Mouse (Mus musculus) left cerebral cortex, adult 18-20 months (tissue): Measurements from ENCODE around the gene Tmem255a. TPM values are rescaled to one million over a fixed set of nuclear protein-coding genes. Genes with fewer than 3 reads are reported as not detected.

Experiments
- DNase-seq, 2 experiments: peaks; one replicate each; pipeline ENCODE4 v3.0.0; 2021 to 2022; ENCODE audit warnings: low spot score in 2 of 2, mixed read lengths in 1 of 2
- microRNA-seq, 2 experiments: library from miRNA; unstranded; fragments of <30 nt; microRNA quantifications; one replicate each; pipeline ENCODE4 v1.2.0; 2021
- total RNA-seq, 2 experiments: library from RNA; stranded (reverse); gene quantifications; 2 replicates each; pipeline ENCODE4 v1.2.3; 2021

Tmem255a gene
- total RNA-seq, 2 experiments from 2014 or later, result 17.7 to 23.5 TPM

- DNase-seq, result peak; percentile 12 to 28
These were observed 72.3 kb downstream of the Tmem255a start for GRCm38 (mm10) chrX:38179891-38180310.

- no peak for DNase-seq
These were observed 85.6 kb downstream of the Tmem255a start for GRCm38 (mm10) chrX:38166592-38166991.

GRCm38 (mm10) chrX:38166064-38166463 is 86.2 kb downstream of the Tmem255a start:
- DNase-seq, result no peak

- no peak for DNase-seq
These were observed 86.9 kb downstream of the Tmem255a start for GRCm38 (mm10) chrX:38165315-38165714.

GRCm38 (mm10) chrX:38159097-38159496 is 93.1 kb downstream of the Tmem255a start:
- DNase-seq, result no peak

Small RNAs within 50 kb of the gene (microRNA-seq; reads per million reads assigned to microRNA genes)
- 0 reads per million in 2 experiments for gene Mir3110

Other genes starting within 250 kb of the Tmem255a start
- not detected for gene Btg1-ps1, start 233.6 kb downstream of the Tmem255a start, total RNA-seq
- gene Btg1-ps2, start 209.3 kb downstream of the Tmem255a start, total RNA-seq, result not detected
- not detected for gene Rhox10, start 186.0 kb downstream of the Tmem255a start, total RNA-seq
- not detected for gene Rhox11, start 167.3 kb downstream of the Tmem255a start, total RNA-seq
- not detected for gene Rhox12, start 141.5 kb downstream of the Tmem255a start, total RNA-seq
- gene Rhox13, start 131.2 kb downstream of the Tmem255a start, total RNA-seq, result not detected
- 10 to 100 TPM; 22.5 to 26.7 TPM for gene Zbtb33, start 62.6 kb downstream of the Tmem255a start, total RNA-seq
- not detected for gene Atp1b4, start 63.7 kb upstream of the Tmem255a start, total RNA-seq
- 10 to 100 TPM; 75.1 to 75.2 TPM for gene Lamp2, start 204.0 kb upstream of the Tmem255a start, total RNA-seq